Mouse (Mus musculus) bone marrow, adult 2 months (tissue): ENCODE data around the gene Sprtn.

Source experiments
- CTCF ChIP-seq: fragments of 200-500 bp; IDR thresholded peaks from 2 replicates; pipeline ENCODE4 v1.5.1; 2011; ENCODE audit warnings: low read length, control low read depth; ENCODE audit not compliant: control insufficient read depth, insufficient read depth
- POLR2A ChIP-seq: fragments of 200-500 bp; IDR thresholded peaks from 2 replicates; pipeline ENCODE4 v1.6.1; 2011; ENCODE audit warnings: low read depth, mild to moderate bottlenecking, control low read depth, low read length, borderline replicate concordance; ENCODE audit not compliant: control insufficient read depth

DNA sequence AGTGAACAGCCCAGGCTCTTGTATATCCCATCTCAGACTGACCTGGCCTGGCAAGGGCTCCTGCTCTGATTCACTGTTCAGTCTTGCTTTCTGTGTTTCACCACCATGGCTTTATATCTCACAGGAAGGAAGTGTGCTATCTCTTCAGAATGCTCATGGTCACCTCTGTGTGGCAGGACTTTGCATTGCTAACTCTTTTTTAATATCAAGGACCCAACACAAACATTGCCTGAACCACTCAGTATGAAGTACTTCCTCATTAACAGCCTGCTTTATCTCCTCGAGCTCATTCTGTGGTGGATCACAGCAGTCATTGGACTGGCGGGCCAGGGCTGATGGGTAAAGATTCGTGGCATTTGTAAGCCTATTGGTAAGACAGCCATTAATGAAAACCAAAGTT is 31.0 kb upstream of the Sprtn start:
- TF ChIP-seq CTCF (no peak), POLR2A (no peak)
